ENCODE assay signal across 20 mouse cellular contexts in the genomic region with DNA sequence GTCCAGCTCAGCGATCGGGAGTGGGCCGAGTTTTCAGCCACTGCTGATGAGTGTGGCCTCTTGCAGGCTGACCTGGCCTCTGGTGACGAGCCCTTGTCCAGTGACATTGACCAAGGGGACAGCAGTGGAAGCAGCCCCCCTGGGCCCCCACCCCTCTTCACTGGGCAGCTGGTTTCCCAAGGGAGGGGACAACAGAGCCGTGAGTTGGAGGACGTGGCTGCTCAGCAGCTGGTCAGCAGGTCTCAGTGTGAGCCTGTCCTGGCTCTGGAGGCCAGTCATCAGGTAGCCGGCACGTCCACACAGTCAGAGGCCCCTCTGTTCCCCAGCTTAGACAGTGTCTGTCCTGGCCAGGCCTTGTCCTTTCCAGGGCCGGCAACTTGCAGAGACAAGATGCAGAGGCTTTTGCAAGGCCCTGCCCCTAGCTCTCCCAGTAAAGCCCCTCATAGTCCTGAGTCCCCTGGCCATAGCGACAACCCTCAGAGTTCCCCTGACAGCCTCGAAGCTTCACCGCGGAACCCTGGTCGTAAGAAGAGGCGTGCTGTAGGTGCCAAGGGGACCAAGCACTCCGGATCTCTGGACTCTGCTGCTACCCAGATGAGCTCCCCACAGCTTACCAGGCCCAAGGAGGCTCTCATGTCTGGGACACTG. TPM values are rescaled to one million over a fixed set of nuclear protein-coding genes. Genes with fewer than 3 reads are reported as not detected.
DNase-seq lines count a peak whose midpoint lies in the region; ATAC-seq lines count a peak whose summit lies in the region.
"Had no signal": no experiment of that assay in that cellular context is flagged by ENCODE, and none has a peak within 500 bp of the region (broad histone marks: within the 10 kb centered on the region; RNA-seq: fewer than 3 reads in every experiment).

No protein-coding gene starts in this region.

- no peak overlapping the region for H3K4me2 ChIP-seq in embryonic facial prominence, embryonic 15.5 days (replicated peaks)
- H3K4me2 ChIP-seq in hindbrain, embryonic 16.5 days (ENCODE audit: low read length) = no peak overlapping the region
- H3K4me2 ChIP-seq in hindbrain, embryonic 12.5 days (replicated peaks) = no peak overlapping the region
- H3K4me2 ChIP-seq: forebrain, embryonic 12.5 days; liver, embryonic 11.5 days; neural tube, embryonic 15.5 days had no signal

- intact Hi-C loops in heart, postnatal 10 days (cut with DNase I) = no loop called here
- intact Hi-C loops in left cerebral cortex, postnatal 36 days (cut with DNase I) = no loop called here

- H3K9ac ChIP-seq in embryonic facial prominence, embryonic 15.5 days = no peak overlapping the region
- H3K9ac ChIP-seq in hindbrain, embryonic 16.5 days (ENCODE audit: low read depth, low read length) = no peak overlapping the region
- no peak overlapping the region for H3K9ac ChIP-seq in hindbrain, embryonic 12.5 days
- H3K9ac ChIP-seq: forebrain, embryonic 12.5 days; neural tube, embryonic 15.5 days had no signal

- 76% methylated on average over 16 of the region's 16 CpGs for WGBS in embryonic facial prominence, embryonic 15.5 days
- 82% methylated on average over 16 of the region's 16 CpGs for WGBS in embryonic facial prominence, embryonic 10.5 days
- WGBS in hindbrain, embryonic 16.5 days = 81% methylated on average over 16 of the region's 16 CpGs
- WGBS in hindbrain, embryonic 12.5 days = 83% methylated on average over 16 of the region's 16 CpGs
- WGBS in heart, embryonic 10.5 days = 59% methylated on average over 16 of the region's 16 CpGs

- ATAC-seq in embryonic facial prominence, embryonic 15.5 days (ENCODE audit: insufficient number of reproducible peaks, low FRiP score, low TSS enrichment, low read depth) = peak; percentile 52; the same call in 1 of the 2 replicates
- ATAC-seq in hindbrain, embryonic 16.5 days = peak; percentile 41; the same call in 1 of the 2 replicates
- ATAC-seq in hindbrain, embryonic 12.5 days (ENCODE audit: low FRiP score) = no peak
- ATAC-seq: CD4-positive, CD25-positive, alpha-beta regulatory T cell, adult 4 months; lung, postnatal 0 days had no signal

- H3K27me3 ChIP-seq in embryonic facial prominence, embryonic 15.5 days = no peaks in the 10 kb centered on the region
- H3K27me3 ChIP-seq in embryonic facial prominence, embryonic 10.5 days (replicated peaks; ENCODE audit: low read depth, poor library complexity, severe bottlenecking) = no peaks in the 10 kb centered on the region
- no peaks in the 10 kb centered on the region for H3K27me3 ChIP-seq in hindbrain, embryonic 16.5 days (replicated peaks; ENCODE audit: control insufficient read depth, insufficient read depth, low read length)
- H3K27me3 ChIP-seq in hindbrain, embryonic 12.5 days = no peaks in the 10 kb centered on the region
- H3K27me3 ChIP-seq in heart, embryonic 10.5 days (ENCODE audit: insufficient read depth, poor library complexity, severe bottlenecking) = 0 out of 2 replicates have a peak, but pooled peaks cover 7% of the 10 kb centered on the region
- H3K27me3 ChIP-seq: forebrain, embryonic 12.5 days; neural tube, embryonic 15.5 days had no signal

- no peaks in the 10 kb centered on the region; the same call in 1 of the 2 replicates for H3K4me1 ChIP-seq in embryonic facial prominence, embryonic 15.5 days
- peaks cover 5% of the 10 kb centered on the region; the same call in 1 of the 2 replicates for H3K4me1 ChIP-seq in embryonic facial prominence, embryonic 10.5 days
- no peaks in the 10 kb centered on the region for H3K4me1 ChIP-seq in hindbrain, embryonic 16.5 days (ENCODE audit: control insufficient read depth, insufficient read depth, low read depth, low read length)
- no peaks in the 10 kb centered on the region for H3K4me1 ChIP-seq in hindbrain, embryonic 12.5 days
- peaks cover 22% of the 10 kb centered on the region for H3K4me1 ChIP-seq in heart, embryonic 10.5 days
- H3K4me1 ChIP-seq: forebrain, embryonic 12.5 days; neural tube, embryonic 15.5 days had no signal

- no peak overlapping the region for H3K27ac ChIP-seq in embryonic facial prominence, embryonic 15.5 days (replicated peaks)
- no peak overlapping the region for H3K27ac ChIP-seq in embryonic facial prominence, embryonic 10.5 days (replicated peaks)
- H3K27ac ChIP-seq in hindbrain, embryonic 16.5 days (ENCODE audit: low read depth, low read length) = no peak overlapping the region
- H3K27ac ChIP-seq in hindbrain, embryonic 12.5 days = no peak overlapping the region
- peak overlapping the region; percentile 72; the same call in 1 of the 2 replicates for H3K27ac ChIP-seq in heart, embryonic 10.5 days
- H3K27ac ChIP-seq: forebrain, embryonic 12.5 days; neural tube, embryonic 15.5 days had no signal

- H3K4me3 ChIP-seq in embryonic facial prominence, embryonic 15.5 days (replicated peaks) = no peak overlapping the region
- H3K4me3 ChIP-seq in embryonic facial prominence, embryonic 10.5 days = no peak overlapping the region
- H3K4me3 ChIP-seq in hindbrain, embryonic 16.5 days (ENCODE audit: low read length) = no peak overlapping the region
- no peak overlapping the region for H3K4me3 ChIP-seq in hindbrain, embryonic 12.5 days
- H3K4me3 ChIP-seq in heart, embryonic 10.5 days = no peak overlapping the region
- H3K4me3 ChIP-seq: forebrain, embryonic 12.5 days; megakaryocyte, embryonic 14.5 days; myocyte; neural tube, embryonic 15.5 days had no signal

- H3K36me3 ChIP-seq in embryonic facial prominence, embryonic 15.5 days = peaks cover 2% of the 10 kb centered on the region; the same call in 1 of the 2 replicates
- H3K36me3 ChIP-seq in embryonic facial prominence, embryonic 10.5 days (replicated peaks) = peaks cover 5% of the 10 kb centered on the region; the same call in 1 of the 2 replicates
- no peaks in the 10 kb centered on the region for H3K36me3 ChIP-seq in hindbrain, embryonic 16.5 days (ENCODE audit: control insufficient read depth, insufficient read depth, low read length)
- 0 out of 2 replicates have a peak, but pooled peaks cover 4% of the 10 kb centered on the region for H3K36me3 ChIP-seq in hindbrain, embryonic 12.5 days
- 0 out of 2 replicates have a peak, but pooled peaks cover 2% of the 10 kb centered on the region for H3K36me3 ChIP-seq in heart, embryonic 10.5 days
- H3K36me3 ChIP-seq: forebrain, embryonic 12.5 days; G1E had no signal

- DNase-seq in embryonic facial prominence, embryonic 10.5 days (ENCODE audit: low spot score) = no peak
- DNase-seq in heart, embryonic 10.5 days (ENCODE audit: low spot score) = no peak
- peak; percentile 48 to 53 for DNase-seq in heart, postnatal 10 days
- no peak for DNase-seq in left cerebral cortex, postnatal 36 days (ENCODE audit: low spot score in 2 of 2)
- DNase-seq in spleen, postnatal 14 days (ENCODE audit: low spot score in 2 of 2) = no peak
- DNase-seq: cerebellum, postnatal 10 days; kidney, adult 9 months; right cerebral cortex, postnatal 25 days; thymus, adult 18-20 months had no signal

- H3K9me3 ChIP-seq in embryonic facial prominence, embryonic 15.5 days (replicated peaks) = no peaks in the 10 kb centered on the region
- H3K9me3 ChIP-seq in embryonic facial prominence, embryonic 10.5 days = no peaks in the 10 kb centered on the region
- H3K9me3 ChIP-seq in hindbrain, embryonic 16.5 days (ENCODE audit: control insufficient read depth, low read length) = no peaks in the 10 kb centered on the region
- H3K9me3 ChIP-seq in hindbrain, embryonic 12.5 days (replicated peaks) = no peaks in the 10 kb centered on the region
- no peaks in the 10 kb centered on the region for H3K9me3 ChIP-seq in heart, embryonic 10.5 days
- H3K9me3 ChIP-seq: forebrain, embryonic 12.5 days; megakaryocyte, embryonic 14.5 days; neural tube, embryonic 15.5 days had no signal

RNA-seq across cellular contexts. Expression of a gene that starts 1.5 kb away (rescaled TPM):
- polyA plus RNA-seq in embryonic facial prominence, embryonic 15.5 days (2015; fragmentation: Nextera tagmentation; extraction: Ambion mirVana) = 3.8 and 4.6 TPM in 2 replicates
- polyA plus RNA-seq in embryonic facial prominence, embryonic 10.5 days (2016; fragmentation: Nextera tagmentation; extraction: Ambion mirVana) = 0.60 and 0.65 TPM in 2 replicates
- 2.2 and 2.4 TPM in 2 replicates for polyA plus RNA-seq in hindbrain, embryonic 16.5 days (2015; fragmentation: Nextera tagmentation; extraction: Ambion mirVana)
- polyA plus RNA-seq in hindbrain, embryonic 12.5 days (2016; fragmentation: Nextera tagmentation; extraction: Ambion mirVana) = 2.3 and 2.6 TPM in 2 replicates
- 0.64 and 1.2 TPM in 2 replicates for polyA plus RNA-seq in heart, embryonic 10.5 days (2016; fragmentation: Nextera tagmentation; extraction: Ambion mirVana)
- 100 to 1,000 TPM; 138 to 156 TPM for total RNA-seq in heart, postnatal 10 days (2021)
- total RNA-seq in left cerebral cortex, postnatal 36 days (2021) = under 1 TPM; 0.37 to 0.45 TPM
- polyA plus RNA-seq: G1E had no signal

RNA-seq across cellular contexts. Expression of a gene that starts 14.0 kb away (rescaled TPM):
- polyA plus RNA-seq in embryonic facial prominence, embryonic 15.5 days (2015; fragmentation: Nextera tagmentation; extraction: Ambion mirVana) = 3.1 and 3.6 TPM in 2 replicates
- 2.2 and 2.7 TPM in 2 replicates for polyA plus RNA-seq in embryonic facial prominence, embryonic 10.5 days (2016; fragmentation: Nextera tagmentation; extraction: Ambion mirVana)
- 3.7 and 5.3 TPM in 2 replicates for polyA plus RNA-seq in hindbrain, embryonic 16.5 days (2015; fragmentation: Nextera tagmentation; extraction: Ambion mirVana)
- 7.0 and 7.6 TPM in 2 replicates for polyA plus RNA-seq in hindbrain, embryonic 12.5 days (2016; fragmentation: Nextera tagmentation; extraction: Ambion mirVana)
- 1.3 and 2.0 TPM in 2 replicates for polyA plus RNA-seq in heart, embryonic 10.5 days (2016; fragmentation: Nextera tagmentation; extraction: Ambion mirVana)
- total RNA-seq in heart, postnatal 10 days (2021) = 1 to 10 TPM; 6.1 to 8.2 TPM
- 1 to 10 TPM; 4.0 to 5.8 TPM for total RNA-seq in left cerebral cortex, postnatal 36 days (2021)
- polyA plus RNA-seq: G1E had no signal

RNA-seq across cellular contexts. Expression of a gene that starts 16.5 kb away (rescaled TPM):
- 4.1 and 4.4 TPM in 2 replicates for polyA plus RNA-seq in embryonic facial prominence, embryonic 15.5 days (2015; fragmentation: Nextera tagmentation; extraction: Ambion mirVana)
- 0.34 and 0.47 TPM in 2 replicates for polyA plus RNA-seq in embryonic facial prominence, embryonic 10.5 days (2016; fragmentation: Nextera tagmentation; extraction: Ambion mirVana)
- polyA plus RNA-seq in hindbrain, embryonic 16.5 days (2015; fragmentation: Nextera tagmentation; extraction: Ambion mirVana) = 1.4 and 1.8 TPM in 2 replicates
- 1.2 and 1.3 TPM in 2 replicates for polyA plus RNA-seq in hindbrain, embryonic 12.5 days (2016; fragmentation: Nextera tagmentation; extraction: Ambion mirVana)
- 0.59 TPM in 1 of 2 replicates, not detected in the other for polyA plus RNA-seq in heart, embryonic 10.5 days (2016; fragmentation: Nextera tagmentation; extraction: Ambion mirVana)
- 1 to 10 TPM; 1.3 TPM for total RNA-seq in heart, postnatal 10 days (2021)
- total RNA-seq in left cerebral cortex, postnatal 36 days (2021) = 1 to 10 TPM; 1.5 to 1.9 TPM

RNA-seq across cellular contexts. Expression of a gene that starts 17.5 kb away (rescaled TPM):
- polyA plus RNA-seq in embryonic facial prominence, embryonic 15.5 days (2015; fragmentation: Nextera tagmentation; extraction: Ambion mirVana) = 43.4 and 44.1 TPM in 2 replicates
- 22.5 and 23.9 TPM in 2 replicates for polyA plus RNA-seq in embryonic facial prominence, embryonic 10.5 days (2016; fragmentation: Nextera tagmentation; extraction: Ambion mirVana)
- polyA plus RNA-seq in hindbrain, embryonic 16.5 days (2015; fragmentation: Nextera tagmentation; extraction: Ambion mirVana) = 26.2 and 29.2 TPM in 2 replicates
- polyA plus RNA-seq in hindbrain, embryonic 12.5 days (2016; fragmentation: Nextera tagmentation; extraction: Ambion mirVana) = 29.0 and 30.5 TPM in 2 replicates
- 15.2 and 15.9 TPM in 2 replicates for polyA plus RNA-seq in heart, embryonic 10.5 days (2016; fragmentation: Nextera tagmentation; extraction: Ambion mirVana)
- 1 to 10 TPM; 8.5 to 9.2 TPM for total RNA-seq in heart, postnatal 10 days (2021)
- total RNA-seq in left cerebral cortex, postnatal 36 days (2021) = 10 to 100 TPM; 32.4 to 42.9 TPM

RNA-seq across cellular contexts. Expression of a gene that starts 18.7 kb away (rescaled TPM):
- 68.0 and 71.9 TPM in 2 replicates for polyA plus RNA-seq in embryonic facial prominence, embryonic 15.5 days (2015; fragmentation: Nextera tagmentation; extraction: Ambion mirVana)
- polyA plus RNA-seq in embryonic facial prominence, embryonic 10.5 days (2016; fragmentation: Nextera tagmentation; extraction: Ambion mirVana) = 110 and 120 TPM in 2 replicates
- 43.2 and 48.7 TPM in 2 replicates for polyA plus RNA-seq in hindbrain, embryonic 16.5 days (2015; fragmentation: Nextera tagmentation; extraction: Ambion mirVana)
- polyA plus RNA-seq in hindbrain, embryonic 12.5 days (2016; fragmentation: Nextera tagmentation; extraction: Ambion mirVana) = 71.1 and 76.7 TPM in 2 replicates
- polyA plus RNA-seq in heart, embryonic 10.5 days (2016; fragmentation: Nextera tagmentation; extraction: Ambion mirVana) = 59.2 and 96.5 TPM in 2 replicates
- total RNA-seq in heart, postnatal 10 days (2021) = 10 to 100 TPM; 22.7 to 23.2 TPM
- total RNA-seq in left cerebral cortex, postnatal 36 days (2021) = 10 to 100 TPM; 64.4 to 68.0 TPM

Comparison
In these comparisons a context has a peak if more than half of its experiments do, and no peak if none do; other contexts are left out.
1. DNase-seq: peak in heart, postnatal 10 days (2 of 2); none in embryonic facial prominence, embryonic 10.5 days (single experiment), heart, embryonic 10.5 days (single experiment), left cerebral cortex, postnatal 36 days (0 of 2) and spleen, postnatal 14 days (0 of 2).